In the genomic region with DNA sequence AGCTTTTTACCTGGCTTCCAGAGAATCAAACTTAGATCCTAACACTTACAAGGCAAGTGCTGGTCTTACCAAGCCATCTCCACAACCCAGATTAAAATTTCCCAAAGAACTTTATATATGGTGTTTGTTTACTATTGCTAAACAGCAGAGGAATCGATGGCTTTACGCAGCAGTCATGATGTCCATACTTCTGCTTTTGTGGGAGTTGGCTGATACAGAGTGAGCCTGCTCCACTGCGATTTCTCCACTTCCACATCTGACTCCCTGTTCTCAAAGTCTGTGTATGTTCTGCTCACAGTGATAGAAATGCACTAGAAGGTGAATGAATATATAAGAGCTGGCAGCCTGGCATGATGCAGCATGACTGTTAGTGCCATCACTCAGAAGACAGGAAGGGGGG, we compare ENCODE assay signal across 17 mouse cellular contexts.
"Had no signal": no experiment of that assay in that cellular context is flagged by ENCODE, and none has a peak within 500 bp of the region (broad histone marks: within the 10 kb centered on the region; RNA-seq: fewer than 3 reads in every experiment).

No protein-coding gene starts in this region.

- ATAC-seq: liver, embryonic 12.5 days; liver, postnatal 0 days; lung, postnatal 0 days; midbrain, embryonic 13.5 days; midbrain, embryonic 15.5 days; midbrain, embryonic 16.5 days had no signal

- DNase-seq: left cerebral cortex, postnatal 4 days; liver; liver, embryonic 13.5 days; liver, postnatal 0 days; lung, adult 18-20 months; lung, adult 2 months; lung, embryonic 14.5 days; lung, postnatal 10 days; lung, postnatal 14 days; lung, postnatal 36 days; lung, postnatal 4 days; midbrain, embryonic 14.5 days had no signal
